In the genomic region with DNA sequence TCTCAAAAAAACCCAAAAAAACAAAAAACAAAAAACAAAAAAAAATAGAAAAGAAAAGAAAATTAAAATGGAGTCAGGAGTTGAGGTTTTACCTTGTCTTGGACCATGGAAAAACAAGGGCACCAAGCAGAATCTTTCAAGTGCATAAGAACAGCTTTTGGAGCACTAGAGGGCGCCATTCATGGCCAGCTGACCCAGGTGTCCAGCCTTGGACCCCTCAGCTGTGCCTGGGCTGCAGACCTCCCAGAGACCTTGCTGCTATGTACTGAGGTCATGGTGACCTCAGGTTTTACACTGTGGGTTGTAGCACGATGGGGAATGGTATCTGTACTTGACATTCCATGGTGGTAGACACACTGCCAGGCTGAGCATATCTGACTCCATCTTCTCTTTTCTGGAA, we compare ENCODE assay signal across 1 mouse cellular context.
TF ChIP-seq lines count a peak whose summit lies in the region.

No protein-coding gene starts in this region.

TF ChIP-seq in MEL, 35 proteins besides CTCF, POLR2A, EP300 and RAD21 (continued from another document):
- TF ChIP-seq MAFK (IDR thresholded peaks at IDR 0.05; ENCODE audit: borderline replicate concordance, low read depth, low read length) (no peak), UBTF (IDR thresholded peaks at IDR 0.05; ENCODE audit: borderline replicate concordance, insufficient read depth, low read depth, low read length) (no peak), HCFC1 (IDR thresholded peaks at IDR 0.05; ENCODE audit: low read depth, low read length) (no peak), RCOR1 (IDR thresholded peaks at IDR 0.05; ENCODE audit: low read depth, low read length) (no peak), GABPA (IDR thresholded peaks at IDR 0.05; ENCODE audit: low read depth, low read length) (no peak), BHLHE40 (IDR thresholded peaks at IDR 0.05; ENCODE audit: borderline replicate concordance, low read depth, low read length) (no peak), CHD1 (IDR thresholded peaks at IDR 0.05; ENCODE audit: low read depth, low read length) (no peak), USF1 (IDR thresholded peaks at IDR 0.05; ENCODE audit: low read depth, low read length) (peak; percentile 46; the same call in 1 of the 2 replicates)
